Comparison of ENCODE assay signal across 17 mouse cellular contexts in genomic region chr8:11637531-11637930, GRCm38 (mm10).
"Had no signal": no experiment of that assay in that cellular context is flagged by ENCODE, and none has a peak within 500 bp of the region (broad histone marks: within the 10 kb centered on the region; RNA-seq: fewer than 3 reads in every experiment).

No protein-coding gene starts in this region.

- H3K4me3 ChIP-seq: midbrain, embryonic 12.5 days; neural tube, embryonic 13.5 days; neural tube, embryonic 15.5 days had no signal

- H3K27me3 ChIP-seq: midbrain, embryonic 12.5 days; neural tube, embryonic 13.5 days; neural tube, embryonic 15.5 days had no signal

- H3K27ac ChIP-seq: midbrain, embryonic 10.5 days; midbrain, embryonic 12.5 days; neural tube, embryonic 15.5 days had no signal

- DNase-seq: lung, embryonic 14.5 days; lung, postnatal 10 days; lung, postnatal 4 days; midbrain, embryonic 14.5 days; retina, postnatal 1 day; right cerebral cortex, adult 18-20 months; right cerebral cortex, postnatal 25 days; right cerebral cortex, postnatal 4 days; spleen, adult 18-20 months; thymus, adult 18-20 months; thymus, postnatal 14 days; thymus, postnatal 36 days had no signal

- H3K9me3 ChIP-seq: midbrain, embryonic 10.5 days; midbrain, embryonic 12.5 days; neural tube, embryonic 13.5 days; neural tube, embryonic 15.5 days had no signal

- H3K9ac ChIP-seq: lung, embryonic 14.5 days; midbrain, embryonic 12.5 days; neural tube, embryonic 13.5 days; neural tube, embryonic 15.5 days had no signal

- ATAC-seq: midbrain, embryonic 16.5 days had no signal
